Mouse (Mus musculus): ENCODE measurements around the gene Hsd3b6. TPM values are rescaled to one million over a fixed set of nuclear protein-coding genes. Genes with fewer than 3 reads are reported as not detected.

Gene Hsd3b6
- total RNA-seq, 4 experiments from 2014 or later, result not detected

Other genes with a start within 250 kb of the Hsd3b6 start
- not detected for gene Gm10681, start 225.6 kb downstream of the Hsd3b6 start, total RNA-seq (2022)
- gene Hsd3b5, start 184.2 kb downstream of the Hsd3b6 start, total RNA-seq (2022), result not detected
- under 1 TPM in 3 of 4 experiments, not detected in 1; 0.09 to 0.24 (median 0.20) TPM for gene Hsd3b2, start 89.9 kb downstream of the Hsd3b6 start, total RNA-seq (2022)
- gene Hsd3b3, start 51.3 kb downstream of the Hsd3b6 start, total RNA-seq (2022), result not detected
- 1 to 10 TPM; 2.6 to 4.4 (median 3.9) TPM for gene Hsd3b1, start 45.4 kb upstream of the Hsd3b6 start, total RNA-seq (2022)
- not detected for gene Hao2, start 78.8 kb upstream of the Hsd3b6 start, total RNA-seq (2022)